Mouse (Mus musculus) C2C12 (cell line): Measurements from ENCODE around the gene Cxcl14. TPM values are rescaled to one million over a fixed set of nuclear protein-coding genes. Genes with fewer than 3 reads are reported as not detected.

Experiments
- H3K27me3 ChIP-seq: one replicate; pipeline ENCODE4 v1.6.1; 2011; ENCODE audit not compliant: control insufficient read depth, insufficient read depth, insufficient read length
- H3K36me3 ChIP-seq: one replicate; pipeline ENCODE4 v1.6.1; 2011; ENCODE audit not compliant: control insufficient read depth, insufficient read depth
- H3K4me3 ChIP-seq: one replicate; pipeline ENCODE4 v1.5.1; 2011; ENCODE audit warnings: mild to moderate bottlenecking, control low read depth; ENCODE audit not compliant: poor library complexity, insufficient read depth, severe bottlenecking
- H3K79me2 ChIP-seq: one replicate; pipeline ENCODE4 v1.6.1; 2011; ENCODE audit not compliant: control insufficient read depth, insufficient read depth
- H3K79me3 ChIP-seq: one replicate; pipeline ENCODE4 v1.6.1; 2011; ENCODE audit warnings: low read depth, control low read depth
- H3ac ChIP-seq: one replicate; pipeline ENCODE3; 2011; ENCODE audit warnings: low read depth; ENCODE audit not compliant: control insufficient read depth, insufficient read length
- CEBPB ChIP-seq: IDR thresholded peaks from one replicate; pipeline ENCODE4 v1.6.1; 2011; ENCODE audit warnings: low read depth, mild to moderate bottlenecking, control low read depth, moderate library complexity
- CTCF ChIP-seq: IDR thresholded peaks from one replicate; pipeline ENCODE4 v1.5.1; 2011; ENCODE audit not compliant: control insufficient read depth, insufficient read depth, insufficient read length
- FOSL1 ChIP-seq: IDR thresholded peaks from one replicate; pipeline ENCODE4 v1.8.0; 2011; ENCODE audit warnings: mild to moderate bottlenecking, low read length; ENCODE audit not compliant: poor library complexity, insufficient read depth, severe bottlenecking
- MAX ChIP-seq: IDR thresholded peaks from one replicate; pipeline ENCODE4 v1.6.1; 2011; ENCODE audit warnings: mild to moderate bottlenecking, control low read depth
- MYOD1 ChIP-seq: IDR thresholded peaks from one replicate; pipeline ENCODE4 v1.6.1; 2011; ENCODE audit warnings: low read depth; ENCODE audit not compliant: control insufficient read depth, insufficient read length
- MYOG ChIP-seq: IDR thresholded peaks from one replicate; pipeline ENCODE4 v1.6.1; 2011; ENCODE audit not compliant: control insufficient read depth, insufficient read length; ENCODE audit errors: extremely low read depth
- USF1 ChIP-seq: IDR thresholded peaks from one replicate; pipeline ENCODE4 v1.6.1; 2011; ENCODE audit warnings: low read depth, mild to moderate bottlenecking, control low read depth, moderate library complexity
- polyA plus RNA-seq: library from polyadenylated mRNA; unstranded; fragments of >200 nt; fragmentation: generic; extraction: Trizol; gene quantifications from one replicate; pipeline ENCODE4 v1.2.1, GENCODE M21; 2012; ENCODE audit warnings: missing spikeins

Gene Cxcl14
- polyA plus RNA-seq, 1 experiment = 0.01 TPM

GRCm38 (mm10) chr13:56253379-56253778 is 43.0 kb downstream of the Cxcl14 start:
- TF ChIP-seq MAX (no peak), MYOD1 (no peak), FOSL1 (no peak), MYOG (no peak), CTCF (no peak), CEBPB (no peak), USF1 (no peak)
- Histone ChIP-seq H3K36me3 (no peaks in the 10 kb centered on the region), H3K4me3 (no peak overlapping the region), H3K79me3 (no peaks in the 10 kb centered on the region), H3ac (no peak overlapping the region), H3K79me2 (no peaks in the 10 kb centered on the region), H3K27me3 (peaks cover 56% of the 10 kb centered on the region)

- TF ChIP-seq CEBPB (no peak), MYOG (no peak), USF1 (no peak), MYOD1 (no peak), CTCF (no peak), FOSL1 (no peak), MAX (no peak)
- H3K79me2 ChIP-seq = no peaks in the 10 kb centered on the region
- no peaks in the 10 kb centered on the region for H3K79me3 ChIP-seq
- no peak overlapping the region for H3ac ChIP-seq
- no peak overlapping the region for H3K4me3 ChIP-seq
- H3K27me3 ChIP-seq = peaks cover 60% of the 10 kb centered on the region
- H3K36me3 ChIP-seq = no peaks in the 10 kb centered on the region
Measured at GRCm38 (mm10) chr13:56252783-56253182, 43.6 kb downstream of the Cxcl14 start.

- Histone ChIP-seq H3K79me3 (no peaks in the 10 kb centered on the region), H3K36me3 (no peaks in the 10 kb centered on the region), H3K27me3 (peaks cover 67% of the 10 kb centered on the region), H3K4me3 (no peak within 1 kb of the TSS), H3ac (no peak within 1 kb of the TSS), H3K79me2 (no peaks in the 10 kb centered on the region)
- TF ChIP-seq CTCF (no peak), CEBPB (no peak), MAX (no peak), MYOG (no peak), MYOD1 (no peak), FOSL1 (no peak), USF1 (no peak)
Measured at GRCm38 (mm10) chr13:56251924-56252619, 44.3 kb downstream of the Cxcl14 start, which contains the start of gene Neurog1. Neurog1 (minus strand) TSS chr13:56252163.

GRCm38 (mm10) chr13:56251176-56251923 is 45.0 kb downstream of the Cxcl14 start:
- Histone ChIP-seq H3K79me2 (no peaks in the 10 kb centered on the region), H3K27me3 (peaks cover 65% of the 10 kb centered on the region), H3ac (no peak overlapping the region), H3K4me3 (no peak overlapping the region), H3K36me3 (no peaks in the 10 kb centered on the region), H3K79me3 (no peaks in the 10 kb centered on the region)
- TF ChIP-seq FOSL1 (no peak), USF1 (no peak), CTCF (no peak), MAX (no peak), MYOD1 (no peak), CEBPB (no peak), MYOG (no peak)

GRCm38 (mm10) chr13:56250551-56251161 is 45.7 kb downstream of the Cxcl14 start:
- Histone ChIP-seq H3K27me3 (peaks cover 65% of the 10 kb centered on the region), H3K4me3 (no peak overlapping the region), H3K79me2 (no peaks in the 10 kb centered on the region), H3ac (no peak overlapping the region), H3K79me3 (no peaks in the 10 kb centered on the region), H3K36me3 (no peaks in the 10 kb centered on the region)
- TF ChIP-seq USF1 (no peak), CEBPB (no peak)
